Mouse (Mus musculus): Measurements from ENCODE around the gene Gm8122. TPM values are rescaled to one million over a fixed set of nuclear protein-coding genes. Genes with fewer than 3 reads are reported as not detected.
"Not testable (repeated sequence)": the region's sequence is repeated elsewhere in the genome, so short reads cannot be mapped to it uniquely, and the experiment has no call there.

The Gm8122 gene
- total RNA-seq (2021) = not detected
- long read RNA-seq, experiment 1 = 0 reads
- long read RNA-seq, experiment 2 = 0 reads

- DNase-seq; intact Hi-C loops (cut with DNase I; ENCODE audit: low total_unique reads): not testable (repeated sequence)
These were observed at the start of gene Gm8122 for GRCm38 (mm10) chr14:43235204-43235603. Gm8122 (minus strand) TSS chr14:43235304.

- DNase-seq; intact Hi-C loops (cut with DNase I; ENCODE audit: low total_unique reads): not testable (repeated sequence)
These were observed 43.6 kb upstream of the Gm8122 start for GRCm38 (mm10) chr14:43278681-43279080.

DNA sequence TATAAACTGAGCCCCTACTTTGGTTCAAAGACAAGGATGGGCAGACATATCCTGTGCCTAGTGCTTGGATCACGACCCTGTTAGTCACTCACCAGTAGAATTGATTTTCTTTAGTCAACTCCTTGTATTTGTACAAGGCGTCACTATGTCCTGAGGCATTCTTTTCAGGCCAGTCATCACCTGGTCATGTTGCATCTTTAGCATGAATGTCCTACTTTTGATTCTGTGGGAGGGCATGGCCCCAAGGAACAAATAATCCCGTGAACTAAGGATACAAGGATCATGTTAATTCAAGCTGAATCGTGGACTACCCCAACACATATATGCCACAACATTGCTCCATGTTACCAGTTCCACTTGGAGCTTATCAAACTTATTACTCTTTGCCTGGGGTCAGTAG is 43.0 kb upstream of the Gm8122 start:
- intact Hi-C loops (cut with DNase I; ENCODE audit: low total_unique reads); DNase-seq: not testable (repeated sequence)

- DNase-seq; intact Hi-C loops (cut with DNase I; ENCODE audit: low total_unique reads): not testable (repeated sequence)
These were observed 42.4 kb upstream of the Gm8122 start for GRCm38 (mm10) chr14:43277468-43277867.

DNA sequence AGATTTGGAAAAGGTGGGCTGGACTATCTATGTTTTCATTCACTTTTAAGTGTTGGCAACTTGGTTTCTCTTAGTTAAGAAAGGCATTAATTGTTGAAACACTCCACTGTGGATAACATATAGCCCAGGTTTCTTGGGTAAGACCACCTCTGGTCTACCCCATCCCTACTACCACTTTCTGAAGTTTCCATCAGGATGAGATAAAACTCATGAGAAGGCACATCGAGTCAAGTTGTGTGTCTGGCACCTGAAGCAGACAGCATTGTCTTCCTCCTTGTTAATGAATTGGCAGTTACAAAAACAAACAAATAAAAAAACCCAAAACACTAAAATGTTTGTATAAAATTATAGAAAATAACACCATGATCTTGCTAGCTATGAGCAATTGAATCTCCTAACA is 40.6 kb upstream of the Gm8122 start:
- intact Hi-C loops (cut with DNase I; ENCODE audit: low total_unique reads); DNase-seq: not testable (repeated sequence)

- peak; percentile 20 for DNase-seq
- intact Hi-C loops (cut with DNase I; ENCODE audit: low total_unique reads) = not testable (repeated sequence)
These were observed 39.9 kb upstream of the Gm8122 start, which contains the start of gene Gm9732 for GRCm38 (mm10) chr14:43274986-43275511. Gm9732 (plus strand) TSS chr14:43275036.

GRCm38 (mm10) chr14:43273161-43273560 is 38.1 kb upstream of the Gm8122 start:
- intact Hi-C loops (cut with DNase I; ENCODE audit: low total_unique reads); DNase-seq: not testable (repeated sequence)

DNA sequence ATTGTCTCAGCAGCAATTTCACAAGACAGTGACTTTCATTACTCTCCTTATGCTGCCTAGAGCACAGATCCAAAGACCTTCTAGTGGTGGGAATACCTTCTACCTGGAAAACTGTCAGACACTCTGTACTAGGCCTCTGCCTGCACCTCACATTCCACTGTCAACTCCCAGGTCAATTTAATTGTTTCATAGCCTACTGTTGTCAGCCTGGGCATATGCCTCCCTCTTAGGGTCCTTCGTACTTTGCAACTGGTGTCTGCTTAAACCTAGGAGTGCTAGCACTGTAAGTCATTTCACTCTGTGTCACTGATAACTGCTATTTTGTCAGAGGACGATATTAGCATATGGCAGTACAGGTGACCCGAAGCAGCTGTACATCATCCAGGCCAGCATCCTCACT is 34.1 kb upstream of the Gm8122 start:
- intact Hi-C loops (cut with DNase I; ENCODE audit: low total_unique reads); DNase-seq: not testable (repeated sequence)

- DNase-seq; intact Hi-C loops (cut with DNase I; ENCODE audit: low total_unique reads): not testable (repeated sequence)
These were observed 33.5 kb upstream of the Gm8122 start for GRCm38 (mm10) chr14:43268521-43269084.

DNA sequence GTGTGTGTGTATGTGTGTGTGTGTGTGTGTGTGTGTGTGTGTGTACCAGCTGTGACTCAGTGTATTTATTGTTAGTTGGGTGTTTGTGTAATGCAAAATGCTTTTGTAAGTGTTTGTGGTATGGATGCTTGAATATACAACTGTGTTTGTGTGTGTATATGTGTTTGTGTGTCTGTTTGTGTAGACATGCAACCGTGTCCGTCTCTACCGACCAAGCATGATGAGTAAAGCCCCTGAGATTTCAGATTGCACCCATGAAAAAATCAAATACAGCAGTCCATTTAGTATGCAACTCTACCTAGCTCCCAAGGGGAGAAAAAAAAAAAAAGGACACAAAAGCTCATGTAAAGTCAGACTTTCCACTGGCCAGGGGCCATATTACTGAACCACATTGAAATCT is 28.3 kb upstream of the Gm8122 start:
- not testable (repeated sequence) for DNase-seq

GRCm38 (mm10) chr14:43258349-43258748 is 23.2 kb upstream of the Gm8122 start, which contains the start of gene Gm8126:
Gm8126 (plus strand) TSS chr14:43258649.
- intact Hi-C loops (cut with DNase I; ENCODE audit: low total_unique reads); DNase-seq: not testable (repeated sequence)

More for the DNA sequence above, 28.3 kb upstream of the Gm8122 start:
- intact Hi-C loops (cut with DNase I; ENCODE audit: low total_unique reads) = not testable (repeated sequence)

DNA sequence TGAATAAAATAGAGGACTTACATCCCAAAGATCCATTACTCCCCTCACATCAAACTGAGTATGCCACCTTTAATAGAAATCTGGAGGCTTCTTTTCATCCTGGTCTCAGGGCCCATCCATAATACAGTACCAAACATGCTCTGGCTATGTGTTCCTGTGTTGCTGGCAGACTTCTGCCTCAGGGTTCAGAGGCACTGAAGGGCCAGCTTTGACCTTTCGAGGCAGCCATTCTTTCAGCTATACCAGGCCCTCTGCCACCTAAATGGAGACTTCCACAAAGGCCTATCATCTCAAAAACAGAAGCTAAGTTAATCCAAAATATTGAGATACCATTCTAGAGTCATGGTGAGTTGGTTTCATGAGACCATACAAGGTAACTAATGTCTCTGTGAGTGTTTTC is 21.4 kb upstream of the Gm8122 start:
- intact Hi-C loops (cut with DNase I; ENCODE audit: low total_unique reads); DNase-seq: not testable (repeated sequence)

DNA sequence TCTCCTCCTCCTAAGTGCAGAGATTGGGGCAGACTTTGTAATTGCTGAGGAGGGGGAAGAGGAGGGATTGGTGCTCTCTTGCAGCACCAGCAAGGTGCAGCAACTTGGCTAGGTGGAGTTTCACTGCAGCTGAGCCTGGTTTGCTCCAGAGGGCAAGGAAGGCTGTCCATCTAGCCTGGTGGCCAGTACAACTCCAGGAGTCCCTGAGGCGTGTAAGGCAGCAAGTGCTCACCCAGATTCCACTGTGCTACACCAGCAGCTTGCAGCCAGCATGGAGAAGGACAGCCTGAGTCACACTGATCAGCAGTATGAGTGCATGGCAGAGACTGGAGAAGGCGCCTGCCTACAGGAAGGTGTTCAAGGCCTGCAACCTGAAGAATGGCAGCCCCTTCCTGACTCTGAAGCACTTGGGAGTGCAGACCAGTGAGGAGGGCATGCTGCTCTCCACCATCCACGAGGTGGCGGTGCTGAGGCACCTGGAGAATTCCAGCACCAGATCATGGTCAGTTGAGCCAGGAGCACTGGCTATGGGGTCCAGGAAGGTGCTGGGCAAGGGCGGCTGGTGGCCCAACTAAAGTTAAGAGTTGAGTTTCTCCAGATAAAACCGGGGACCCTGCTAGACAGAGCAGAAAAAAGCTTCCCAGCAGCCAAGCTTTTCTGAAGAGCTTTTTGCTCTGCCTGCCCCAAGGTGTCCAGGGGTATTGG is 15.6 kb upstream of the Gm8122 start:
- DNase-seq; intact Hi-C loops (cut with DNase I; ENCODE audit: low total_unique reads): not testable (repeated sequence)

DNA sequence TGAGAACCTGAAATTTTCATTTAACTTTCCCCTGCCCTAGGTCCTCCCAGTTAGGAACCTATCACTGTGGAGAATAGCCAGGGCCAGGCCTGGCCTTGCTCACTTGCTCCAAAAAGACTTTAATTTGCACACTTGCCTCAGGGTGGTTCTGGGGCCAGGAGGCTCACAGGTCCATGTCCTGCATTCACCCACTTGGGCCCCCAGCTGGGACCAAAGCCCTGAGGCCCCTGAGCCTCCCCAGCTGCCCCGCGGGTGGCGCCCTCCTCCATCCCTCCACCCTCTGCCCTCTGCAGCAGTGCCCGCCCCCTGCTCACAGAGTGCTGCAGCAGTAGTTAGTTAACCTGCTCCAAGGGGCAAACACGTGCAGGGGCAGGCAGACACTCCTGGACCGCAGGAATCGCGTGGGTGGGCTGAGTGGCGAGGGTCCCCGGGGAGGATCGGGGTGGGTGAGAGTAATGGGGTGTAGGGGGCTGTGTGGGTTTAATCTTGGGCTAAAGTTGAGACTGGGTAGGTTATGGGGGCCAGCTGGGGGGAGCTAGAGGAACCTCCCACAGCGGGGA is 14.6 kb upstream of the Gm8122 start:
- peak; percentile 12 for DNase-seq
- intact Hi-C loops (cut with DNase I; ENCODE audit: low total_unique reads) = not testable (repeated sequence)

DNA sequence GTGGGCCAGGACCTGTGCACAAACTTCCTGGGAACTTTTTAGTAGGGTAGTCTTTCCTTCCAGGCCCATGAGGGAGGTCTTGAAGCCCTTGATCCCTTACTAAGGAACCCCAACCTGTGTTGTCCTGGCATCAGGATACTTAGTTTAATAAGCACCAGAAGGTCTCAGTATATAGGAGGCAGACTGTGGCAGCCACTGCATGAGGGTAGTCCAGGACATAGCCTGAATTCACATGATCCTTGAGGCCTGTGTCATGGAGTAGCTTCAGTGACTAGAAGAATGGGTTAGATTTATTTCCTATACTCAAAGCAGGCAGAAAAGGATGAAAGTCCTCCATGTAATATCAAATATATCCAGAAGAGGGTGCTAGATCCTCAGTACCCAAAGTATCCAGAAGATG is 2.7 kb upstream of the Gm8122 start:
- DNase-seq; intact Hi-C loops (cut with DNase I; ENCODE audit: low total_unique reads): not testable (repeated sequence)

Other genes starting within 250 kb of the Gm8122 start
- gene Gm8082, start 241.7 kb downstream of the Gm8122 start, total RNA-seq (2021) = not detected
- not detected for gene Gm10376, start 219.7 kb downstream of the Gm8122 start, total RNA-seq (2021)
- not detected for gene Gm8094, start 158.7 kb downstream of the Gm8122 start, total RNA-seq (2021)
- gene Gm8104, start 134.7 kb downstream of the Gm8122 start, total RNA-seq (2021) = not detected
- gene Gm7233, start 55.4 kb downstream of the Gm8122 start, total RNA-seq (2021) = not detected
- gene Gm8126, start 23.3 kb upstream of the Gm8122 start, total RNA-seq (2021) = not detected
- gene Gm9732, start 39.7 kb upstream of the Gm8122 start, total RNA-seq (2021) = not detected
- gene Gm8127, start 58.5 kb upstream of the Gm8122 start, total RNA-seq (2021) = not detected
- not detected for gene 1700001F09Rik, start 112.5 kb upstream of the Gm8122 start, total RNA-seq (2021)
- gene Gm8138, start 181.0 kb upstream of the Gm8122 start, total RNA-seq (2021) = not detected

Data from gastrocnemius, postnatal 14 days (tissue).